Mouse (Mus musculus) CH12.LX (cell line): Measurements from ENCODE around the gene Fn1. TPM values are rescaled to one million over a fixed set of nuclear protein-coding genes. Genes with fewer than 3 reads are reported as not detected.

Experiments used
- DNase-seq: peaks from one replicate; pipeline ENCODE4 v3.0.0-alpha.2; 2013; ENCODE audit errors: extremely low read depth
- H3K27ac ChIP-seq: 2 replicates; pipeline ENCODE4 v1.5.1; 2012; ENCODE audit warnings: low read depth, mild to moderate bottlenecking, control low read depth, moderate library complexity; ENCODE audit not compliant: insufficient read depth
- H3K27me3 ChIP-seq: replicated peaks from 2 replicates; pipeline ENCODE3; 2012; ENCODE audit warnings: inconsistent platforms
- H3K36me3 ChIP-seq, 2 experiments: replicated peaks in 1 of 2; 2 replicates each; pipeline versions ENCODE3 to v1.6.1; 2012; ENCODE audit warnings: inconsistent platforms in 1 of 2, low read length in 1 of 2, mild to moderate bottlenecking in 1 of 2, mixed read lengths in 1 of 2, moderate library complexity in 1 of 2; ENCODE audit not compliant: control insufficient read depth in 1 of 2, insufficient read depth in 1 of 2
- H3K4me1 ChIP-seq, 2 experiments: 2 replicates each; pipeline ENCODE4 v1.6.1; 2012; ENCODE audit warnings: inconsistent platforms in 1 of 2, moderate library complexity in 1 of 2; ENCODE audit not compliant: insufficient read depth in 2 of 2, control insufficient read depth in 1 of 2
- H3K4me2 ChIP-seq: 2 replicates; pipeline ENCODE4 v1.6.1; 2012; ENCODE audit warnings: low read depth, mild to moderate bottlenecking, control low read depth; ENCODE audit not compliant: poor library complexity, insufficient read depth, severe bottlenecking
- H3K4me3 ChIP-seq, 3 experiments: fragments of 150-350 bp in 1 of 3; sonication (generic) in 1 of 3; replicated peaks in 1 of 3; 2 replicates each; pipeline versions ENCODE3 to v1.5.1; 2011 to 2012; ENCODE audit warnings: low read depth in 2 of 3, low read length in 2 of 3, mild to moderate bottlenecking in 2 of 3, moderate library complexity in 2 of 3, control low read depth in 1 of 3, improper control_type of control experiment in 1 of 3, inconsistent platforms in 1 of 3, mixed read lengths in 1 of 3; ENCODE audit not compliant: poor library complexity in 1 of 3
- H3K79me2 ChIP-seq: replicated peaks from 2 replicates; pipeline ENCODE4 v1.6.1; 2012; ENCODE audit warnings: mild to moderate bottlenecking, moderate library complexity; ENCODE audit not compliant: control insufficient read depth, poor library complexity, insufficient read depth, severe bottlenecking; ENCODE audit errors: extremely low read depth
- H3K9ac ChIP-seq: 2 replicates; pipeline ENCODE4 v1.6.1; 2012; ENCODE audit warnings: low read depth, mild to moderate bottlenecking, control low read depth, moderate library complexity; ENCODE audit not compliant: insufficient read depth
- H3K9me3 ChIP-seq: replicated peaks from 2 replicates; pipeline ENCODE3; 2012; ENCODE audit warnings: low read length, inconsistent platforms, mixed read lengths
- BHLHE40 ChIP-seq: IDR thresholded peaks from 2 replicates; pipeline ENCODE4 v1.6.1; 2011; ENCODE audit warnings: mild to moderate bottlenecking, low read depth, low read length, improper control_type of control experiment
- CHD1 ChIP-seq: IDR thresholded peaks from 2 replicates; pipeline ENCODE4 v1.6.1; 2012; ENCODE audit warnings: low read depth, low read length, improper control_type of control experiment, inconsistent platforms
- EP300 ChIP-seq: IDR thresholded peaks from 2 replicates; pipeline ENCODE4 v1.6.1; 2011; ENCODE audit warnings: low read length, improper control_type of control experiment
- GABPA ChIP-seq: IDR thresholded peaks from 2 replicates; pipeline ENCODE4 v1.6.1; 2012; ENCODE audit warnings: low read depth, low read length, improper control_type of control experiment, inconsistent platforms; ENCODE audit not compliant: insufficient replicate concordance
- HCFC1 ChIP-seq: IDR thresholded peaks from 2 replicates; pipeline ENCODE4 v1.6.1; 2012; ENCODE audit warnings: low read depth, mild to moderate bottlenecking, inconsistent platforms, low read length, improper control_type of control experiment
- IRF4 ChIP-seq: IDR thresholded peaks from 2 replicates; pipeline ENCODE4 v1.6.1; 2014; ENCODE audit warnings: low read depth, mild to moderate bottlenecking, inconsistent platforms, low read length, improper control_type of control experiment
- JUN ChIP-seq: IDR thresholded peaks from 2 replicates; pipeline ENCODE4 v1.6.1; 2011; ENCODE audit warnings: low read depth, mild to moderate bottlenecking, low read length, improper control_type of control experiment, moderate library complexity; ENCODE audit not compliant: insufficient read depth
- JUND ChIP-seq: conservative IDR thresholded peaks from 2 replicates; pipeline ENCODE4 v1.6.1; 2011; ENCODE audit warnings: low read depth, low read length, improper control_type of control experiment
- MAFK ChIP-seq: IDR thresholded peaks from 2 replicates; pipeline ENCODE4 v1.6.1; 2011; ENCODE audit warnings: low read length, improper control_type of control experiment; ENCODE audit not compliant: insufficient replicate concordance
- MAX ChIP-seq: IDR thresholded peaks from 2 replicates; pipeline ENCODE4 v1.6.1; 2011; ENCODE audit warnings: low read length, improper control_type of control experiment
- MEF2A ChIP-seq: IDR thresholded peaks from 2 replicates; pipeline ENCODE4 v1.6.1; 2014; ENCODE audit warnings: low read depth, mild to moderate bottlenecking, inconsistent platforms, low read length, improper control_type of control experiment, borderline replicate concordance
- MXI1 ChIP-seq: IDR thresholded peaks from 2 replicates; pipeline ENCODE4 v1.6.1; 2011; ENCODE audit warnings: mild to moderate bottlenecking, low read depth, low read length, improper control_type of control experiment
- POLR2AphosphoS2 ChIP-seq: IDR thresholded peaks from 2 replicates; pipeline ENCODE4 v1.6.1; 2011; ENCODE audit warnings: low read depth, low read length, improper control_type of control experiment
- RCOR1 ChIP-seq: conservative IDR thresholded peaks from 2 replicates; pipeline ENCODE4 v1.6.1; 2012; ENCODE audit warnings: low read depth, mild to moderate bottlenecking, inconsistent platforms, low read length, improper control_type of control experiment
- SMC3 ChIP-seq: IDR thresholded peaks from 2 replicates; pipeline ENCODE4 v1.6.1; 2011; ENCODE audit warnings: low read depth, low read length, improper control_type of control experiment
- TBP ChIP-seq: conservative IDR thresholded peaks from 2 replicates; pipeline ENCODE4 v1.6.1; 2011; ENCODE audit warnings: low read depth, low read length, improper control_type of control experiment
- TCF12 ChIP-seq: IDR thresholded peaks from 2 replicates; pipeline ENCODE4 v1.6.1; 2014; ENCODE audit warnings: low read depth, mild to moderate bottlenecking, inconsistent platforms, low read length, improper control_type of control experiment
- UBTF ChIP-seq: IDR thresholded peaks from 2 replicates; pipeline ENCODE4 v1.6.1; 2012; ENCODE audit warnings: low read depth, mild to moderate bottlenecking, inconsistent platforms, low read length, improper control_type of control experiment, moderate library complexity
- USF2 ChIP-seq: conservative IDR thresholded peaks from 2 replicates; pipeline ENCODE4 v1.6.1; 2011; ENCODE audit warnings: low read depth, low read length, improper control_type of control experiment
- ZKSCAN1 ChIP-seq: IDR thresholded peaks from 2 replicates; pipeline ENCODE4 v1.6.1; 2012; ENCODE audit warnings: low read depth, inconsistent platforms, low read length, improper control_type of control experiment, borderline replicate concordance
- ZMIZ1 ChIP-seq: IDR thresholded peaks from 2 replicates; pipeline ENCODE4 v1.6.1; 2012; ENCODE audit warnings: low read depth, mild to moderate bottlenecking, inconsistent platforms, low read length, improper control_type of control experiment
- ZNF384 ChIP-seq: IDR thresholded peaks from 2 replicates; pipeline ENCODE4 v1.6.1; 2012; ENCODE audit warnings: low read depth, low read length, improper control_type of control experiment, inconsistent platforms
- dilution Hi-C: fragments of 300-500 bp; cut with MboI; formaldehyde crosslinking; loops from 2 replicates; pipeline ENCODE4 v1.14.3; 2020; ENCODE audit warnings: low sequenced_read_pairs; ENCODE audit not compliant: extremely low pct_unique_long_range_greater_than_20kb, extremely low pct_ligation_motif_present
- in situ Hi-C: fragments of 300-500 bp; cut with MboI; formaldehyde crosslinking; loops from 3 replicates; pipeline ENCODE4 v1.14.3; 2019; ENCODE audit warnings: low sequenced_read_pairs, low pct_ligation_motif_present, low pct_unique_long_range_greater_than_20kb, mixed read lengths
- polyA plus RNA-seq: library from polyadenylated mRNA; unstranded; fragments of >175 nt; gene quantifications from 2 replicates; pipeline ENCODE4 v1.2.1, GENCODE M21; 2012; ENCODE audit warnings: low read depth; ENCODE audit not compliant: insufficient read length
- total RNA-seq, 2 experiments: library from RNA; depleted of rRNA; stranded (reverse); fragments of 300-350 nt in 1 of 2; fragments of >200 nt in 1 of 2; gene quantifications; 2 replicates each; pipeline ENCODE4 v1.2.3; 2012 to 2014

The Fn1 gene
- total and polyA plus RNA-seq, 3 experiments: 0.17 to 0.20 TPM; not detected in 1

- H3K9me3 ChIP-seq: peaks cover 4% of the 10 kb centered on the region
- no peaks in the 10 kb centered on the region for H3K79me2 ChIP-seq
- no peaks in the 10 kb centered on the region for H3K36me3 ChIP-seq
- in situ Hi-C loops: no loop called here
- DNase-seq: no peak
- no peak for TF ChIP-seq MEF2A
- no peak for TF ChIP-seq SMC3
- no peak overlapping the region for H3K27ac ChIP-seq
- dilution Hi-C loops: no loop called here
- no peak overlapping the region for H3K9ac ChIP-seq
- H3K4me1 ChIP-seq: no peaks in the 10 kb centered on the region
- H3K4me2 ChIP-seq: no peak overlapping the region
- no peaks in the 10 kb centered on the region for H3K27me3 ChIP-seq
- H3K4me3 ChIP-seq: no peak overlapping the region
These were observed 10.2 kb upstream of the Fn1 start for GRCm38 (mm10) chr1:71663242-71663641.

- Histone ChIP-seq H3K36me3 (no peaks in the 10 kb centered on the region), H3K27me3 (no peaks in the 10 kb centered on the region), H3K4me2 (no peak overlapping the region), H3K9me3 (peaks cover 4% of the 10 kb centered on the region), H3K4me3 (no peak overlapping the region), H3K9ac (no peak overlapping the region), H3K4me1 (no peaks in the 10 kb centered on the region), H3K79me2 (no peaks in the 10 kb centered on the region), H3K27ac (no peak overlapping the region)
- in situ Hi-C loops (no loop called here), dilution Hi-C loops (no loop called here)
- TF ChIP-seq JUND: no peak
- TF ChIP-seq MAFK: no peak
- TF ChIP-seq ZKSCAN1: no peak
- no peak for TF ChIP-seq HCFC1
- no peak for TF ChIP-seq JUN
- no peak for TF ChIP-seq TBP
- no peak for TF ChIP-seq GABPA
- TF ChIP-seq MXI1: no peak
- no peak for TF ChIP-seq TCF12
- no peak for TF ChIP-seq ZMIZ1
- no peak for TF ChIP-seq EP300
- no peak for DNase-seq
These were observed 5.6 kb upstream of the Fn1 start for GRCm38 (mm10) chr1:71658632-71659031.

- Histone ChIP-seq H3K4me2 (no peak overlapping the region), H3K4me1 (peaks cover 0 to 6% of the 10 kb centered on the region in 2 experiments; a peak in 2 of 4 replicates), H3K27me3 (no peaks in the 10 kb centered on the region), H3K9ac (no peak overlapping the region), H3K27ac (no peak overlapping the region), H3K4me3 (no peak overlapping the region), H3K79me2 (no peaks in the 10 kb centered on the region), H3K9me3 (no peaks in the 10 kb centered on the region), H3K36me3 (no peaks in the 10 kb centered on the region)
- dilution Hi-C loops: no loop called here
- TF ChIP-seq TCF12 (no peak), HCFC1 (no peak), UBTF (no peak), RCOR1 (no peak), BHLHE40 (no peak), GABPA (no peak), IRF4 (no peak), MAX (no peak), MXI1 (no peak), CHD1 (no peak), JUN (no peak), POLR2AphosphoS2 (no peak), USF2 (no peak), ZNF384 (no peak)
- in situ Hi-C loops: no loop called here
- no peak for DNase-seq
These were observed 3.3 kb upstream of the Fn1 start for GRCm38 (mm10) chr1:71656309-71656708.
